Mouse (Mus musculus): ENCODE results near the gene Sema7a.

DNA sequence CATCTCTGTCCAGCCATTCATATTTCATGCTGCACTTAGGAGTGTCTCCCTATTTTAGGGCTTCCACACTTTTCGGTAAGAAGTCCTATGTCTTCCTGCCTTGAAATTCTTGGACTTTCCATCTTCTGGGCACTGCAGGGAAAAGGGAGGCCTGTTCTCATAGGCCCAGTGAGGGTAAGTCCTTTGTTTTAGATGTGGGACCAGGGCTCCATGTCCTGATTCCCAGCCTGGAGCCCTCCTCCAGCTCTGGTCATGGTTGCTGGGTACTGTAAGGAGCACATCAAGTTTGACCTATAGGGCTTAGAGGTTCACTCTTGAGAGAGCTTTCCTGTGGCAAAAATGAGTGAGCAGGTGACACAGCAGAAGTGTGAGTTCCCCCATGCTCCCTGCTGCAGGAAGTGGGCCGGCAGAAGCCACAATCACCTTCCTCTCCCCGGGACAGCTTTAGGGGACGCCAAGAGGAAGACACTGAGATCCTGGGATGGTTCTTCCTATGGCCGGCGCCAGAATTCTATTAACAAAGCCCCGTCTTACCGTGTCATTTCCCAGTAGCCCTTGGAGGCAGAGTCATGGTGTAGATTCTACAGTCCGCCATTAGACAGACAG, 28.4 kb downstream of the Sema7a start:
- TF ChIP-seq POLR2A (IDR thresholded peaks at IDR 0.05; ENCODE audit: extremely low read depth, insufficient read depth, low read length) (no peak), CTCF (IDR thresholded peaks at IDR 0.05; ENCODE audit: extremely low read depth, insufficient read depth, low read length) (no peak)
